Mouse (Mus musculus) spleen, adult 2 months (tissue): ENCODE results near the gene Iqgap3.

Experiments used
- CTCF ChIP-seq: fragments of 200-500 bp; IDR thresholded peaks from 2 replicates; pipeline ENCODE4 v1.5.1; 2011; ENCODE audit warnings: mild to moderate bottlenecking, inconsistent platforms; ENCODE audit not compliant: insufficient read depth, insufficient read length, insufficient replicate concordance; ENCODE audit errors: extremely low read depth
- POLR2A ChIP-seq: fragments of 200-500 bp; IDR thresholded peaks from 2 replicates; pipeline ENCODE4 v1.6.1; 2011; ENCODE audit warnings: low read depth, low read length, inconsistent platforms

GRCm38 (mm10) chr3:88163847-88164246 is 82.1 kb downstream of the Iqgap3 start:
- no peak for TF ChIP-seq CTCF
- no peak for TF ChIP-seq POLR2A
